Mouse (Mus musculus): ENCODE results near the gene Gfy. TPM values are rescaled to one million over a fixed set of nuclear protein-coding genes. Genes with fewer than 3 reads are reported as not detected.

The Gfy gene
- polyA plus RNA-seq, 1 experiment, result not detected

DNA sequence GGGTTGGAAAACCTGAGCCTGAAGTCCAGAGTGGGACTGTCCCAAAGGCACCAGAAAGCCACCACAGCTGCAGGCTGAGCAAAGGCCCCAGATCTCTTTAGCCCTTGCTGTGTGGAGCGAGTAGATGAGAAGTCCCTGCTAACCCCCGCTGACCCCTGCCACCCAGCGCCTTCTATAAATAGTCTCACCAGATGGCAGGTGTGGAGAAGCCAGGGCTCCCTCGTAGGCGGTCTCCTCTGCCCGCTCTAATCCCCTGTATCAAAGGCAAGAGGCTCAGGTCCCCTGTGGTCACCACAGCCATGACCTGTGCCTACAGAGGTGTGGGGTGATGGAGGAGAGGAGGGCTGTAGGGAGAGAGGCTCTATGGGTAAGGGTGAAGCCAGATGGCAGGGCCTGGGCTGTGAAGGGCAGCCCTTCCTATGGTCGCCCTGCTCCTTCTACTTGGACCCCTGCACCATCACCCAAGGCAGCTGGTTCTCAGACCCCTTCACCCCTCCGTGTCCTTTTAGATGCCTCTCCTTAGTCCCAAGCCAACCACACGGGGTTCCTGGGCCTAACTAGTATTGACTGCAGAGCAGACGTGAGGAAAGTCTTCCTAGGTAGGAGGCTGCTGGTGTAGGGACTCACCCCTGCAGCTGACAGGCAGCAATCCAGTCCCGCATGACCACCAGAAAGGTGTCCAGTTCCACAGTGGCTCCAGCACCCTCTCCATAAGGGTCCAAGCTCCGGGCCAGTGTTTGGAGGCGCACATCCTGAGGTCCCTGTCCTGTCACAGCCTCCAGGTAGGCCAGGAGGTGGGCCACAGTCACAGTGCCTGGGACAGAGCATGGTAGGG lies 16.2 kb upstream of the Gfy start:
- Histone ChIP-seq H3K27me3 (ENCODE audit: control insufficient read depth, insufficient read depth, low read length) (no peaks in the 10 kb centered on the region), H3K4me3 (ENCODE audit: extremely low read depth, insufficient read depth, insufficient read length) (no peak overlapping the region), H3K27ac (ENCODE audit: insufficient read depth, low read length) (no peak overlapping the region), H3K4me1 (ENCODE audit: control insufficient read depth, insufficient read depth, insufficient read length) (no peaks in the 10 kb centered on the region), H3K36me3 (ENCODE audit: control insufficient read depth, insufficient read depth, low read length) (no peaks in the 10 kb centered on the region)
- 74% methylated on average over 13 of the region's 13 CpGs for WGBS
- DNase-seq (ENCODE audit: low read depth in 1 of 2, low spot score in 2 of 2), result no peak
- TF ChIP-seq CTCF (IDR thresholded peaks at IDR 0.05; ENCODE audit: extremely low read depth, insufficient read depth, insufficient read length, insufficient replicate concordance) (no peak), POLR2A (IDR thresholded peaks at IDR 0.05; ENCODE audit: low read depth, low read length) (no peak)

DNA sequence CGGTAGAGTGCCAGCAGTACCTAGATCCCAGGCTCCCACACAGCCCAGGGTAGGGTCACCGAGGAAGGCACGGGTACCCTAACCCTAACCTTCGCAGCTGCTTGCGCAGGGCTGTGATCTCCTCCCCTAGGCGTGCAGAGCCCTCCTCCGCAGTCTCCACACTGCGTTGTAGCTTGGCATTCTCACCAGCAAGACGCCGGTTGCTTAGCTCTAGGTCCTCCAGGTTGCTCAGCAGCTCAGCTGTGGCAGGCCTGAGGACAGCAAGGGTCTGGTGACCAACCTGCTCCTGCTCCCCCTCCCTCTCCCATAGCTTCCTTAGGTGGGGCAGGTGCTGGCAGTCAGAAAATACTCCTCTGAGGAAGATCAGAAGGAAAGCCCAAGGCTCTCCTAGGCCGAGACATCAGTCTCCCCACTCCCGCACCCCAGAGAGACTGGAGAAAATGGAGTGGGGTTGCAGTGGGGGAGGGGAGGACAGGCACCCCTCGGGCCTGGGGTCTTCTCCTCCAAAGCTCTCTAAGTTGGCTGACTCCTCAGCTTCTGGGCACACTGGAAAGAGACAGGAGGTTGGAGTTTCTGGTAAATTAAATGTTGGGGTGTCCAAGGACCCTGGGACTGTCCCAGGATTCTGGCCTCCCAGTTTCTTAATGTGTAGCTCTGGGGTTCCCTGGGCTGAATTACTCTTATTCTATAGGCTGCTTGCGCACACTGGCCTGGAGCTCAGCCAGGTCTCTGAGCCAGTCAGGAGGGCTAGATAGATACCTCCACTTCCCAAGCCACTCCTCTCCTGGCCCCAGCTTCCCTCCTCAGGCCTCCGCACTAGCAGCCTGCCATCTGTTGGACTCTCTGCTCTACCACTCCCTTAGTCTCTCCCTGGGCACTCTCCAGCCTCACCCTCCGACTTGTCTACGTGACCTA lies 14.8 kb upstream of the Gfy start:
- Histone ChIP-seq H3K4me1 (ENCODE audit: control insufficient read depth, insufficient read depth, insufficient read length) (no peaks in the 10 kb centered on the region), H3K4me3 (ENCODE audit: extremely low read depth, insufficient read depth, insufficient read length) (no peak overlapping the region), H3K27me3 (ENCODE audit: control insufficient read depth, insufficient read depth, low read length) (no peaks in the 10 kb centered on the region), H3K36me3 (ENCODE audit: control insufficient read depth, insufficient read depth, low read length) (no peaks in the 10 kb centered on the region), H3K27ac (ENCODE audit: insufficient read depth, low read length) (no peak overlapping the region)
- DNase-seq (ENCODE audit: low read depth in 1 of 2, low spot score in 2 of 2), result no peak
- WGBS, result 87% methylated on average over 17 of the region's 17 CpGs
- TF ChIP-seq POLR2A (IDR thresholded peaks at IDR 0.05; ENCODE audit: low read depth, low read length) (no peak), CTCF (IDR thresholded peaks at IDR 0.05; ENCODE audit: extremely low read depth, insufficient read depth, insufficient read length, insufficient replicate concordance) (no peak)

DNA sequence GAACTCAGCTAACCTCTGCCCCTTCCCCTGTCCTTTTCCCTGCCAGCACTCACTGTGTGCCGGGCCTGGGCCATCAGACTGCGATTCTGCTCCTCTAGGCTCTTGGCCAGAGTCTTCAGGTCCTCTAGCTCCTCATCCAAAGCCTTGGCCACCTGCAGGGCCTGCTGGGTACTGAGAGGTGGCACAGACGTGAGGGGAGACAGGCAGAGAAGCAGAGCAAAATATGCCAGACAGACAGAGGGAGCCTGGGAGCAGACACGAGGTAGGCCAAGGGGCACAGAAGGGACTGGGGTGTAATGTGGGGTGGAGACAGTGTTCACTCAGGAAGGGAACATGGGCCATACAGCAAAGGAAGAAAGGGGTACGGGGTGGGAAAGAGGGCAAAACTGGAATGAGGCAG lies 14.0 kb upstream of the Gfy start:
- TF ChIP-seq CTCF (IDR thresholded peaks at IDR 0.05; ENCODE audit: extremely low read depth, insufficient read depth, insufficient read length, insufficient replicate concordance) (no peak), POLR2A (IDR thresholded peaks at IDR 0.05; ENCODE audit: low read depth, low read length) (no peak)
- WGBS, result 58% methylated on average over 5 of the region's 5 CpGs
- DNase-seq (ENCODE audit: low read depth in 1 of 2, low spot score in 2 of 2), result no peak
- Histone ChIP-seq H3K4me3 (ENCODE audit: extremely low read depth, insufficient read depth, insufficient read length) (no peak overlapping the region), H3K27ac (ENCODE audit: insufficient read depth, low read length) (no peak overlapping the region), H3K27me3 (ENCODE audit: control insufficient read depth, insufficient read depth, low read length) (no peaks in the 10 kb centered on the region), H3K36me3 (ENCODE audit: control insufficient read depth, insufficient read depth, low read length) (no peaks in the 10 kb centered on the region), H3K4me1 (ENCODE audit: control insufficient read depth, insufficient read depth, insufficient read length) (no peaks in the 10 kb centered on the region)

DNA sequence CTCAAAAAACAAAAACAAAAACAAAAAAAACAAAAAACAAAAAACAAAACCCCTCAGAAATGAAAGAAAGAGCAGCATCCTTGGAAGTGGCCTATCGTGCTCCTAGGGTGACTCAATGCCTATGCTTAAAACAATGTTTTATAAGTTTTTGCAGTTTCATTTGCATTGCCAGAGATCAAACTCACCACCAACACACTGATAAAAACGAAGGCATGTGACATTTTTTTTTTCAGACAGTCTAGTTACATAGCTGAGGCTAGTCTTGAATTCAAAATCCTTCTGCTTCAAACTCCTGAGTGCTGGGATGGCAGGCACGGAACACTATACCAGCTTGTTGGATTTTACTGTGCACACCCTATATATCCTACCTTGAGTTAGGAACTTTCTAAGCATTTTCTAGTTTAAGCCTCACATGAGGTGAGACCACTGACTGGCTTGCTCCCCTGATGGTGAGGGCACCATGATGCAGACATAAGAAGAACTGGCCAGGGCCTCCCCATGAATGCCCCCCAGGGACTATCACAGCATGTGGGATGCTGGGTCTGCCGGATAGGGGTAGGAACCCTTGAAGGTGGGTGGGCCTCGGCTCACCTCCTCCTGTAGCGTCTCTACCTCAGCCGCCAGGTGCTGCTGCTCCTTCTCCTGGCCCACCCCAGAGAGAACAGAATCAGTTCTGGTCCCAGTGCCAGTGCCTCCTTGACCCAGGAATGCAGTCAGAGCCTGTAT lies 13.4 kb upstream of the Gfy start:
- TF ChIP-seq CTCF (IDR thresholded peaks at IDR 0.05; ENCODE audit: extremely low read depth, insufficient read depth, insufficient read length, insufficient replicate concordance), result no peak
- no peak for TF ChIP-seq POLR2A (IDR thresholded peaks at IDR 0.05; ENCODE audit: low read depth, low read length)
- Histone ChIP-seq H3K27me3 (ENCODE audit: control insufficient read depth, insufficient read depth, low read length) (no peaks in the 10 kb centered on the region), H3K4me3 (ENCODE audit: extremely low read depth, insufficient read depth, insufficient read length) (no peak overlapping the region), H3K36me3 (ENCODE audit: control insufficient read depth, insufficient read depth, low read length) (no peaks in the 10 kb centered on the region), H3K4me1 (ENCODE audit: control insufficient read depth, insufficient read depth, insufficient read length) (no peaks in the 10 kb centered on the region), H3K27ac (ENCODE audit: insufficient read depth, low read length) (no peak overlapping the region)
- no peak for DNase-seq (ENCODE audit: low read depth in 1 of 2, low spot score in 2 of 2)
- 85% methylated on average over 7 of the region's 7 CpGs for WGBS

DNA sequence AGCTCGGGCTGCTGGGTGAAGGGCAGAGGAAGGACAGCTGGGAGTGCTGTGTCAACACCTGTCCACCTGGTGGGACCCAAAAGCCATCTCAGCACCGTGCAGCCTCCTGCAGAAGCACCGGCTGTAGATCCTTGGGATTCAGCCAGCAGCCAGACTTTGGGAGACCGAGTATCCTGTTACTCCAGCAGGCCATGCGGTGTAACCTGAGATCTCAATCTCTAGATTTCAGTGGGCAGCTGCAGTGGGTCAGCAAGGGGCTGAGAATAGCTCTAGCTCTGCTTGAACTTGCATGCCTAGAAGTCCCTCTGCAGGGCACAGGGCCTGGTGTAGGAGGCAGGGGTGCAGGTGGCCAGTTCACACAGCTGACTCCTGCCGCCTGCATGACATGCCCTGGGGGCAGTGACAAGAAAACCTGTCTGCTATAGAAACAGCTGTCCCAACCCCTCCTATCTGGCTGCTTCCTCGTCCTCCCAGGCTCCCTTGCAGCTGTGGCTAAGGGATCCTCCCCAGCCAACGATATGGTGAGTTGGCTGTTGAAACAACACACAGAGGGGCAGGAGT lies 12.5 kb upstream of the Gfy start:
- no peak for DNase-seq (ENCODE audit: low read depth in 1 of 2, low spot score in 2 of 2)
- 49% methylated on average over 8 of the region's 8 CpGs for WGBS
- Histone ChIP-seq H3K4me1 (ENCODE audit: control insufficient read depth, insufficient read depth, insufficient read length) (no peaks in the 10 kb centered on the region), H3K36me3 (ENCODE audit: control insufficient read depth, insufficient read depth, low read length) (no peaks in the 10 kb centered on the region), H3K4me3 (ENCODE audit: extremely low read depth, insufficient read depth, insufficient read length) (no peak overlapping the region), H3K27me3 (ENCODE audit: control insufficient read depth, insufficient read depth, low read length) (no peaks in the 10 kb centered on the region), H3K27ac (ENCODE audit: insufficient read depth, low read length) (no peak overlapping the region)
- TF ChIP-seq CTCF (IDR thresholded peaks at IDR 0.05; ENCODE audit: extremely low read depth, insufficient read depth, insufficient read length, insufficient replicate concordance), result no peak
- no peak for TF ChIP-seq POLR2A (IDR thresholded peaks at IDR 0.05; ENCODE audit: low read depth, low read length)

DNA sequence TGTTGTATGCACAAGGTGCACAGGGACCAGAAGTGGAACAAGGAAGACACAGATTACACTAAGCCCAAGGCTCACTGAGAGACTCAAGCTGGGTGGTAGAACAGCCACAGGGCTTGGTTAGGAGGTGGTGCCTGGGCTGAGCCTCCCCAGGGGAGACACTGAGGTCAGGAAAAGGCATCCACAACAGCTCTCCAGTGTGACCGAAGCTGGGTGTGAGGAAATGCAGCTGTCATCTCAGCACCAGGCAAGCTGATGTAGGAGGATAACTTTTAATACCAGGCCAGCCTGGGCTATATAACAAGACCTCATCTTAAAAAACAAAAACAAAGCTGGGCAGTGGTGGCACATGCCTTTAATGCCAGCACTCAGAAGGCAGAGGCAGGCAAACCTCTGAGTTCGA lies 11.8 kb upstream of the Gfy start:
- Histone ChIP-seq H3K27me3 (ENCODE audit: control insufficient read depth, insufficient read depth, low read length) (no peaks in the 10 kb centered on the region), H3K27ac (ENCODE audit: insufficient read depth, low read length) (no peak overlapping the region), H3K36me3 (ENCODE audit: control insufficient read depth, insufficient read depth, low read length) (no peaks in the 10 kb centered on the region), H3K4me1 (ENCODE audit: control insufficient read depth, insufficient read depth, insufficient read length) (no peaks in the 10 kb centered on the region), H3K4me3 (ENCODE audit: extremely low read depth, insufficient read depth, insufficient read length) (no peak overlapping the region)
- TF ChIP-seq POLR2A (IDR thresholded peaks at IDR 0.05; ENCODE audit: low read depth, low read length) (no peak), CTCF (IDR thresholded peaks at IDR 0.05; ENCODE audit: extremely low read depth, insufficient read depth, insufficient read length, insufficient replicate concordance) (no peak)
- DNase-seq (ENCODE audit: low read depth in 1 of 2, low spot score in 2 of 2), result no peak
- 51% methylated on average over 2 of the region's 2 CpGs for WGBS

Measured in spleen, adult 2 months (tissue).